Mouse (Mus musculus) liver, embryonic 16.5 days (tissue): Measurements from ENCODE around the gene Zfp410. TPM values are rescaled to one million over a fixed set of nuclear protein-coding genes. Genes with fewer than 3 reads are reported as not detected.
"Not testable (repeated sequence)": the region's sequence is repeated elsewhere in the genome, so short reads cannot be mapped to it uniquely, and the experiment has no call there.

Experiments
- ATAC-seq: fragments of 200-750 bp; cut with Nextera tagmentation; 2 replicates; pipeline ENCODE4 v1.8.0; 2017; ENCODE audit warnings: low read depth, mild to moderate bottlenecking, moderate number of reproducible peaks, moderate library complexity
- H3K27ac ChIP-seq: fragments of 300-500 bp; sonication (generic); 2 replicates; pipeline ENCODE4 v1.5.1; 2014; ENCODE audit warnings: mild to moderate bottlenecking, low read length
- H3K27me3 ChIP-seq: fragments of 300-500 bp; sonication (generic); 2 replicates; pipeline ENCODE4 v1.6.1; 2014; ENCODE audit warnings: low read depth, low read length, mixed read lengths; ENCODE audit not compliant: control insufficient read depth, insufficient read depth
- H3K36me3 ChIP-seq: fragments of 300-500 bp; sonication (generic); 2 replicates; pipeline ENCODE4 v1.6.1; 2014; ENCODE audit warnings: mild to moderate bottlenecking; ENCODE audit not compliant: control insufficient read depth, insufficient read depth
- H3K4me1 ChIP-seq: fragments of 300-500 bp; sonication (generic); 2 replicates; pipeline ENCODE4 v1.6.1; 2014; ENCODE audit warnings: low read depth, low read length, mixed read lengths; ENCODE audit not compliant: control insufficient read depth
- H3K4me2 ChIP-seq: fragments of 300-500 bp; sonication (generic); 2 replicates; pipeline ENCODE4 v1.6.1; 2014; ENCODE audit warnings: low read depth, low read length, mixed read lengths
- H3K4me3 ChIP-seq: fragments of 300-500 bp; sonication (generic); 2 replicates; pipeline ENCODE4 v1.5.1; 2014; ENCODE audit warnings: low read depth, mild to moderate bottlenecking, low read length
- H3K9ac ChIP-seq: fragments of 300-500 bp; sonication (generic); 2 replicates; pipeline ENCODE4 v1.6.1; 2014; ENCODE audit warnings: low read depth, low read length
- H3K9me3 ChIP-seq: fragments of 300-500 bp; sonication (generic); replicated peaks from 2 replicates; pipeline ENCODE4 v1.6.1; 2016; ENCODE audit warnings: low read length; ENCODE audit not compliant: control insufficient read depth
- WGBS: fragments of 180-500 bp; shearing (Covaris S2); extraction: QIAGEN DNeasy Blood & Tissue Kit; methylation state at CpG from one replicate; pipeline ENCODE4 v1.1.7; 2014; ENCODE audit not compliant: insufficient replicate concordance; 5-methylcytosine and 5-hydroxymethylcytosine counted together
- polyA plus RNA-seq: library from polyadenylated mRNA; unstranded; fragments of >200 nt; fragmentation: Nextera tagmentation; extraction: Ambion mirVana; gene quantifications from 2 replicates; pipeline ENCODE4 v1.2.1, GENCODE M21; 2015

Zfp410 gene
- polyA plus RNA-seq, 1 experiment from 2014 or later, result 32.3 TPM

- Histone ChIP-seq H3K27ac (no peak overlapping the region), H3K4me1 (no peaks in the 10 kb centered on the region), H3K9ac (no peak overlapping the region), H3K36me3 (peaks cover 36% of the 10 kb centered on the region), H3K4me3 (no peak overlapping the region), H3K27me3 (no peaks in the 10 kb centered on the region), H3K4me2 (no peak overlapping the region), H3K9me3 (no peaks in the 10 kb centered on the region)
- peak; percentile 39 for ATAC-seq
- 61% methylated on average over 4 of the region's 4 CpGs for WGBS
These were observed 10.5 kb downstream of the Zfp410 start for GRCm38 (mm10) chr12:84327111-84327512.

GRCm38 (mm10) chr12:84336963-84337625, 20.4 kb downstream of the Zfp410 start:
- Histone ChIP-seq H3K4me1 (no peaks in the 10 kb centered on the region), H3K9me3 (no peaks in the 10 kb centered on the region), H3K4me3 (no peak overlapping the region), H3K4me2 (no peak overlapping the region), H3K9ac (no peak overlapping the region), H3K27me3 (no peaks in the 10 kb centered on the region), H3K27ac (no peak overlapping the region), H3K36me3 (peaks cover 40% of the 10 kb centered on the region)
- 49% methylated on average over 11 of the region's 11 CpGs for WGBS
- no peak for ATAC-seq

- peak; percentile 45; the same call in 1 of the 2 replicates for ATAC-seq
- no peaks in the 10 kb centered on the region for H3K27me3 ChIP-seq
- no peaks in the 10 kb centered on the region for H3K9me3 ChIP-seq
- H3K4me2 ChIP-seq, result no peak overlapping the region
- H3K27ac ChIP-seq, result no peak overlapping the region
- no peaks in the 10 kb centered on the region; the same call in 1 of the 2 replicates for H3K4me1 ChIP-seq
- H3K36me3 ChIP-seq, result peaks cover 14% of the 10 kb centered on the region
- WGBS, result 58% methylated on average over 2 of the region's 2 CpGs
- no peak overlapping the region for H3K9ac ChIP-seq
- H3K4me3 ChIP-seq, result no peak overlapping the region
These were observed 30.5 kb downstream of the Zfp410 start for GRCm38 (mm10) chr12:84347192-84347591.

- not testable (repeated sequence) for H3K9ac ChIP-seq, H3K4me3 ChIP-seq, H3K27me3 ChIP-seq, H3K9me3 ChIP-seq, H3K36me3 ChIP-seq, ATAC-seq
- H3K4me1 ChIP-seq, result peaks cover 36% of the 10 kb centered on the region
- peak overlapping the region; percentile 53 for H3K27ac ChIP-seq
- peak overlapping the region; percentile 36 for H3K4me2 ChIP-seq
- WGBS, result 20% methylated on average over 2 of the region's 2 CpGs
These were observed 42.0 kb downstream of the Zfp410 start for GRCm38 (mm10) chr12:84358699-84359098.

GRCm38 (mm10) chr12:84361555-84362489, 45.2 kb downstream of the Zfp410 start, which contains the start of the genes Coq6 and Fam161b:
Coq6 (plus strand) TSS chr12:84361657.
Fam161b (minus strand) TSS chr12:84361833.
- under 1% methylated on average over 51 of the region's 51 CpGs for WGBS
- peaks cover 43% of the 10 kb centered on the region for H3K4me1 ChIP-seq
- peak within 1 kb of the TSS; percentile 80 for H3K4me2 ChIP-seq
- no peaks in the 10 kb centered on the region; the same call in 1 of the 2 replicates for H3K36me3 ChIP-seq
- no peaks in the 10 kb centered on the region for H3K9me3 ChIP-seq
- peak within 1 kb of the TSS; percentile 85 for H3K4me3 ChIP-seq
- H3K27ac ChIP-seq, result peak within 1 kb of the TSS; percentile 74
- peak within 1 kb of the TSS; percentile 73 for H3K9ac ChIP-seq
- H3K27me3 ChIP-seq, result no peaks in the 10 kb centered on the region
- ATAC-seq, result peak; percentile 95

GRCm38 (mm10) chr12:84362872-84363271, 46.2 kb downstream of the Zfp410 start:
- WGBS, result 24% methylated on average over 2 of the region's 2 CpGs
- Histone ChIP-seq H3K27ac (no peak overlapping the region), H3K4me2 (peak overlapping the region; percentile 79), H3K9ac (no peak overlapping the region), H3K4me1 (peaks cover 45% of the 10 kb centered on the region), H3K27me3 (no peaks in the 10 kb centered on the region), H3K36me3 (peaks cover under 1% of the 10 kb centered on the region; the same call in 1 of the 2 replicates), H3K9me3 (no peaks in the 10 kb centered on the region), H3K4me3 (peak overlapping the region; percentile 85)
- no peak for ATAC-seq

- 66% methylated on average over 9 of the region's 9 CpGs for WGBS
- Histone ChIP-seq H3K27me3 (no peaks in the 10 kb centered on the region), H3K4me1 (peaks cover 37% of the 10 kb centered on the region), H3K4me3 (no peak overlapping the region), H3K4me2 (no peak overlapping the region), H3K9ac (no peak overlapping the region), H3K9me3 (no peaks in the 10 kb centered on the region), H3K27ac (no peak overlapping the region), H3K36me3 (peaks cover 11% of the 10 kb centered on the region)
- no peak for ATAC-seq
These were observed 47.6 kb downstream of the Zfp410 start for GRCm38 (mm10) chr12:84364291-84364690.

- ATAC-seq, result no peak
- Histone ChIP-seq H3K4me2 (no peak overlapping the region), H3K27ac (no peak overlapping the region), H3K36me3 (peaks cover 11% of the 10 kb centered on the region), H3K9ac (no peak overlapping the region), H3K9me3 (no peaks in the 10 kb centered on the region), H3K27me3 (no peaks in the 10 kb centered on the region), H3K4me3 (no peak overlapping the region), H3K4me1 (peaks cover 31% of the 10 kb centered on the region)
- 80% methylated on average over 6 of the region's 6 CpGs for WGBS
These were observed 48.5 kb downstream of the Zfp410 start for GRCm38 (mm10) chr12:84365137-84365536.
